Mouse (Mus musculus) hematopoietic stem cell, adult 5-6 weeks (primary cell): ENCODE measurements around the gene Cox7b2. TPM values are rescaled to one million over a fixed set of nuclear protein-coding genes. Genes with fewer than 3 reads are reported as not detected.
"Not testable (repeated sequence)": the region's sequence is repeated elsewhere in the genome, so short reads cannot be mapped to it uniquely, and the experiment has no call there.

Experiments
- ATAC-seq, 2 experiments: fragments of 125-278 bp in 1 of 2; replicated peaks in 1 of 2; 2 replicates each; pipeline ENCODE4 v1.8.0; 2016 to 2017; ENCODE audit warnings: inconsistent platforms in 2 of 2, mild to moderate bottlenecking in 2 of 2, moderate number of reproducible peaks in 2 of 2, low read depth in 1 of 2, moderate TSS enrichment in 1 of 2; ENCODE audit not compliant: low FRiP score in 2 of 2, poor library complexity in 2 of 2, severe bottlenecking in 2 of 2, insufficient read depth in 1 of 2, low TSS enrichment in 1 of 2
- total RNA-seq: library from RNA; stranded (forward); fragments of 172-1452, 232-1000 nt; gene quantifications from 2 replicates; pipeline ENCODE4 v1.2.3, GENCODE M21; 2017

Gene Cox7b2
- not detected in 2 replicates for total RNA-seq

DNA sequence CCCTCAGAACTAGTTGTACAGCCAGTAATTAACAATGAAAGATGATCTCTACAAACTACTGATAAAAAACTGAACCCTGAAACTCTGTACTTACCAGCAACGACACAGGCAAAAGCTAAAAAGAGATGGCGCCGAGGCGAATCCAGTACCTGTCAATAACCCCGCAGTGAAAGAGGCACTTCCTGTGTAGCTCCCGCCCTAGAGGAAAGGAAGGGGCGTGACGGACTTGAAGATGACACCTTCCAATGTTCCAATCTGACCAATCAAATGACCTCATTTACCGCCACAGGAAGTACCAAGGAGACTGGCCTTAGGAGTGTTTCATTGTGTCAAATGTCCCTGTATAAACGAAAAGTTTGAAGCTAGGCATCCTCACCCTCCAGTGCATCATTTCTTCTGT, at the start of gene Cox7b2:
Gene Cox7b2, minus strand, starts transcription at position 127 of the 400 bp plus-strand sequence.
- ATAC-seq = no peak

- ATAC-seq = no peak
Measured at GRCm38 (mm10) chr5:71595321-71595720, 47.3 kb upstream of the Cox7b2 start.

DNA sequence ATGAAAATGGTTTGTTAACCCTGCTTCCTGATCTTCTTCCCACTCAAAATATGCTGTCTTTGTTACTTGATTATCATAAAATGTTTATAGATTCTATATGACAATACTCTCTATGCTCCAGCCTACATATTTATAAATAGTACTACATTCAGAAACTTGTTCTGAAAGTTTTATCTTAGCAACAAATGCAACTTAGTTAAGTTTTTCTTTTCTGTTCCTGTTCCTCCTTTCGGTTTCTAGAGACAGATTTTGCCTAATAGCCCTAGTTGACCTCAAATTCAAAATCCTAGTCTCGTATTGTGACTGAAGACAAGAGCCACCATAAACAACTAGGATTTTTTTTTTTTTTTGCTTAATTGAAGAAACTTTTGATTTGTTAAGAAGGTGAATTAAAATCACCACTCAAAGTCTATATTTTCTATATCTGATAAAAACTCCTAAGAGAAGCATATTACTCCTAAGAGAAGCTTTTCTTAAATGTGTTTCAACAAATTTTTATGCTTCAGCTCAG, 45.8 kb upstream of the Cox7b2 start:
- ATAC-seq = no peak

DNA sequence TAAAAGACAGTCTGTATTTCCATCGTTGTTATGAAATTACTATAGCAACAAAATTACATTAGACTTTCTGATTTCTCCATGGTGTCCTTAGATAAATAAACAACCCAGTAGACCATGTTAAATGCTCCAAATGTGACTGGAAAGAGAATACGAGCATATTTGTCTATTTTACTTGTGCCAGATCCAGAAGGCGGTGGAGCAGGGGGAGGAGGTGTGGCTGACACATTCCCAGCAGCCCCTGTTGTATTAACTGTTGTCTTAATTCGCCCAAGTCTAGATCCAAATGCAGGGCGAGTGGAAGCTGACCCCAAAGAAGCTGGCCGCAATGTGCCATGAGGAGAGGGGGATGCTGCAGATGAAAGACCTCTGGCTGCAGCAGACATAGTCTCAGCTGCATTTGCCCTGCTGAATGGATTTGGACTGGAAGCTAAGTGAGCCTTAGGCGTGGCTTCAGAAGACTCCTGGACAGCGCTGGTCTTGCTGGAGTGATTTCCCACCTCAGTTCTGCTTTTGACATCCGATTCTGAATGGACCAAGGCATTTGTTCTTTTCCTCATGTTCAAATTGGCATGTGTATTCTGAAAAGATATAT, 23.7 kb upstream of the Cox7b2 start:
- no peak for ATAC-seq

DNA sequence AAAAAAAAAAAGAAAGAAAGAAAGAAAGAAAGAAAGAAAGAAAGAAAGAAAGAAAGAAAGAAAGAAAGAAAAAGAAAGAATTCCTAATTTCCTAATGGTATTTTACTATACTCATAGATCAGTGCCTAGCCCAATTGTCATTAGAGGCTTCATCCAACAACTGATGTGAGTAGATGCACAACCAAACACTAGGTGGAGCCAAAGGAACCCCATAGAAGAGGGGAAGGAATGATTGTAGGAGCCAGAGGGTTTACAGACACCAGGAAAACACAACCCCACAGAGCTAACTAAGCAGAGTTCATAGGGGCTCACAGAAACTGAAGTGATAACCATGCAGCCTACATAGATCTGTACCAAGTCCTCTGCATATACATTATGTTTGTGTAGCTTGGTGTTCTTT, 2.5 kb downstream of the Cox7b2 start:
- no peak for ATAC-seq

GRCm38 (mm10) chr5:71525486-71525885, 22.5 kb downstream of the Cox7b2 start:
- not testable (repeated sequence) for ATAC-seq

GRCm38 (mm10) chr5:71502058-71502678, 45.8 kb downstream of the Cox7b2 start:
- ATAC-seq = peak; percentile 53 to 73; a peak in 2 of 4 replicates

DNA sequence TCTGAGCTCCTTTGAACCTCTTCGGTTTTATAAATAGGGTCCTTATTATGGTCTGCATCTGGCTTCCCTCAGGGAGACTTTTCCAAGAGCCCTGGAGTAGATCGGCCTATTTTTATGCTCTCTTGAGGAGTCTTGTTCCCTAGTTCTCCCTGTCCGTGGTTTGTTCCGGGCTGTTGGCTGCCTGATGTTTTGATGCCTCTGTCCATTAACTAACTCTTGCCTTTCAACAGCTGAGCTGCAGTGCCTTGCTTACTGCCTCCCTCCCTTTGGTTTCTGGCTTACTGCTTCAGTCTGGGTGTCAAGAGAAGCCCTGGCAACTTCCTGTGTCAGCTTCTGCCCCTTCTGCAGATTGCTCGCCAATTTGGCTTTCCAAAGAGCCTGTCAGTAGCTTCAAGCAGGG, 52.4 kb downstream of the Cox7b2 start:
- ATAC-seq = no peak

DNA sequence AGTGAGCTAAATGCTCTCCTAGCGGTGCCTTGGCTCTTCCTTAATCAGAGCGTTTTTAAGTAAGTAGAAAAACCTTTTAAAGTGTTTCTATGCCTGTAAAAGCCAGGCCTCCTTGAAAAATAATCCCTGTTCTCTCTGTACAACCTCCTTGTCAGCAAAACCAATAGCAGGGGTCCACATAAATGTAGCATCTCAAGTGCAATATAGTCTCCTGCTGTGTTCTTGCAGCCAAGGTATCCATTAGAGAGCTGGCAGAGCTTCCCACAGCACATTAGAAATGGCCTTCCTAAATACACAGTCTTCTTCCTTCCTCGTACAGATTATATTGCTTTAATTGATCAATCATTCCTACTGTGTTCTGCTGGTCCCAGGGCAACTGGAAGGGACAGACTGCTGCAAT, 91.0 kb downstream of the Cox7b2 start:
- no peak for ATAC-seq

GRCm38 (mm10) chr5:71440174-71440573, 107.8 kb downstream of the Cox7b2 start:
- ATAC-seq = no peak

Other genes starting within 250 kb of the Cox7b2 start
- gene Gabrb1, start 109.9 kb upstream of the Cox7b2 start, total RNA-seq = not detected in 2 replicates
- gene Gabra4, start 110.1 kb upstream of the Cox7b2 start, total RNA-seq = not detected in 2 replicates